Mouse (Mus musculus): ENCODE results near the gene Il17f. TPM values are rescaled to one million over a fixed set of nuclear protein-coding genes. Genes with fewer than 3 reads are reported as not detected.

The Il17f gene
- polyA plus RNA-seq, 1 experiment from 2014 or later, result not detected

Other genes with a start within 250 kb of the Il17f start
- gene Pkhd1, start 172.6 kb downstream of the Il17f start, polyA plus RNA-seq (2014; fragmentation: Nextera tagmentation; extraction: Ambion mirVana), result 0.02 TPM in 1 of 2 replicates, not detected in the other
- not detected in 2 replicates for gene Il17a, start 59.7 kb downstream of the Il17f start, polyA plus RNA-seq (2014; fragmentation: Nextera tagmentation; extraction: Ambion mirVana)
- gene Mcm3, start 29.7 kb upstream of the Il17f start, polyA plus RNA-seq (2014; fragmentation: Nextera tagmentation; extraction: Ambion mirVana), result 64.0 and 79.4 TPM in 2 replicates
- gene Paqr8, start 100.0 kb upstream of the Il17f start, polyA plus RNA-seq (2014; fragmentation: Nextera tagmentation; extraction: Ambion mirVana), result 18.7 and 23.0 TPM in 2 replicates
- gene Efhc1, start 161.0 kb upstream of the Il17f start, polyA plus RNA-seq (2014; fragmentation: Nextera tagmentation; extraction: Ambion mirVana), result 2.6 and 2.7 TPM in 2 replicates

All from forebrain, embryonic 14.5 days (tissue).